Mouse (Mus musculus): Measurements from ENCODE around the gene Mfsd8. TPM values are rescaled to one million over a fixed set of nuclear protein-coding genes. Genes with fewer than 3 reads are reported as not detected.
"Not testable (repeated sequence)": the region's sequence is repeated elsewhere in the genome, so short reads cannot be mapped to it uniquely, and the experiment has no call there.

Gene Mfsd8
- polyA plus RNA-seq (2016; fragmentation: Nextera tagmentation; extraction: Ambion mirVana) = 5.7 and 6.1 TPM in 2 replicates

- not testable (repeated sequence) for H3K36me3 ChIP-seq; H3K27me3 ChIP-seq (replicated peaks); H3K9me3 ChIP-seq (replicated peaks)
- Histone ChIP-seq H3K4me1 (peaks cover 12% of the 10 kb centered on the region), H3K27ac (peak within 1 kb of the TSS; percentile 87), H3K4me3 (peak within 1 kb of the TSS; percentile 64), H3K9ac (peak within 1 kb of the TSS; percentile 77), H3K4me2 (peak within 1 kb of the TSS; percentile 78)
- under 1% methylated on average over 39 of the region's 39 CpGs for WGBS (ENCODE audit: insufficient replicate concordance)
- ATAC-seq = peak; percentile 98
These were observed at the start of gene Mfsd8 for GRCm38 (mm10) chr3:40846473-40846956. TSS of gene Mfsd8 (minus strand) at chr3:40846886.

GRCm38 (mm10) chr3:40894336-40894735, 47.6 kb upstream of the Mfsd8 start:
- peak overlapping the region; percentile 70 for H3K4me3 ChIP-seq
- peaks cover 13% of the 10 kb centered on the region for H3K4me1 ChIP-seq
- peak overlapping the region; percentile 80 for H3K9ac ChIP-seq
- H3K27ac ChIP-seq = peak overlapping the region; percentile 72
- H3K27me3 ChIP-seq (replicated peaks); ATAC-seq; H3K36me3 ChIP-seq; H3K9me3 ChIP-seq (replicated peaks): not testable (repeated sequence)
- under 1% methylated on average over 19 of the region's 24 CpGs for WGBS (ENCODE audit: insufficient replicate concordance)
- peak overlapping the region; percentile 91 for H3K4me2 ChIP-seq

- peak; percentile 100 for ATAC-seq
- H3K4me2 ChIP-seq = peak overlapping the region; percentile 91
- H3K9ac ChIP-seq = peak overlapping the region; percentile 74
- H3K4me3 ChIP-seq = peak overlapping the region; percentile 70
- not testable (repeated sequence) for H3K9me3 ChIP-seq (replicated peaks); H3K27me3 ChIP-seq (replicated peaks); H3K36me3 ChIP-seq
- 1% methylated on average over 38 of the region's 38 CpGs for WGBS (ENCODE audit: insufficient replicate concordance)
- peaks cover 13% of the 10 kb centered on the region for H3K4me1 ChIP-seq
- H3K27ac ChIP-seq = peak overlapping the region; percentile 64; the same call in 1 of the 2 replicates
These were observed 47.2 kb upstream of the Mfsd8 start for GRCm38 (mm10) chr3:40893816-40894258.

GRCm38 (mm10) chr3:40853123-40853738, 6.5 kb upstream of the Mfsd8 start:
- not testable (repeated sequence) for H3K27me3 ChIP-seq (replicated peaks); H3K4me1 ChIP-seq; H3K4me2 ChIP-seq; H3K27ac ChIP-seq; H3K9ac ChIP-seq; H3K9me3 ChIP-seq (replicated peaks); ATAC-seq; H3K36me3 ChIP-seq; H3K4me3 ChIP-seq
- 77% methylated on average over 3 of the region's 3 CpGs for WGBS (ENCODE audit: insufficient replicate concordance)

GRCm38 (mm10) chr3:40847936-40848335, 1.2 kb upstream of the Mfsd8 start:
- WGBS (ENCODE audit: insufficient replicate concordance) = 76% methylated on average over 2 of the region's 2 CpGs
- not testable (repeated sequence) for H3K9me3 ChIP-seq (replicated peaks); H3K27me3 ChIP-seq (replicated peaks); H3K27ac ChIP-seq; H3K36me3 ChIP-seq; H3K4me3 ChIP-seq; H3K9ac ChIP-seq; ATAC-seq
- peak overlapping the region; percentile 78 for H3K4me2 ChIP-seq
- peaks cover 12% of the 10 kb centered on the region for H3K4me1 ChIP-seq

GRCm38 (mm10) chr3:40847018-40847417, 332 bp upstream of the Mfsd8 start:
- peak; percentile 68 for ATAC-seq
- Histone ChIP-seq H3K4me2 (peak overlapping the region; percentile 78), H3K4me3 (peak overlapping the region; percentile 64), H3K27ac (peak overlapping the region; percentile 76), H3K4me1 (peaks cover 12% of the 10 kb centered on the region), H3K9ac (peak overlapping the region; percentile 67)
- H3K36me3 ChIP-seq; H3K27me3 ChIP-seq (replicated peaks); H3K9me3 ChIP-seq (replicated peaks): not testable (repeated sequence)
- 1% methylated on average over 19 of the region's 21 CpGs for WGBS (ENCODE audit: insufficient replicate concordance)

- H3K4me2 ChIP-seq = peak within 1 kb of the TSS; percentile 78
- not testable (repeated sequence) for H3K36me3 ChIP-seq; H3K27me3 ChIP-seq (replicated peaks); H3K9me3 ChIP-seq (replicated peaks); ATAC-seq
- peak within 1 kb of the TSS; percentile 64 for H3K4me3 ChIP-seq
- H3K4me1 ChIP-seq = peaks cover 12% of the 10 kb centered on the region
- H3K27ac ChIP-seq = peak within 1 kb of the TSS; percentile 87
- peak within 1 kb of the TSS; percentile 77 for H3K9ac ChIP-seq
- 0% methylated on average over 3 of the region's 4 CpGs for WGBS (ENCODE audit: insufficient replicate concordance)
These were observed 101 bp upstream of the Mfsd8 start, which contains the start of gene Abhd18 for GRCm38 (mm10) chr3:40846957-40847017. TSS of gene Abhd18 (plus strand) at chr3:40846970.

GRCm38 (mm10) chr3:40845521-40845920, 1.2 kb downstream of the Mfsd8 start:
- peak overlapping the region; percentile 72 for H3K4me2 ChIP-seq
- H3K9ac ChIP-seq = peak overlapping the region; percentile 77
- H3K36me3 ChIP-seq; ATAC-seq; H3K27ac ChIP-seq; H3K9me3 ChIP-seq (replicated peaks); H3K27me3 ChIP-seq (replicated peaks): not testable (repeated sequence)
- peak overlapping the region; percentile 64 for H3K4me3 ChIP-seq
- WGBS (ENCODE audit: insufficient replicate concordance) = 83% methylated on average over 6 of the region's 6 CpGs
- peaks cover 12% of the 10 kb centered on the region for H3K4me1 ChIP-seq

- no peaks in the 10 kb centered on the region for H3K9me3 ChIP-seq (replicated peaks)
These were observed 33.4 kb downstream of the Mfsd8 start for GRCm38 (mm10) chr3:40813275-40813674.

GRCm38 (mm10) chr3:40809894-40810293, 36.8 kb downstream of the Mfsd8 start:
- Histone ChIP-seq H3K4me1 (no peaks in the 10 kb centered on the region), H3K9me3 (replicated peaks) (no peaks in the 10 kb centered on the region), H3K4me3 (no peak overlapping the region), H3K27me3 (replicated peaks) (no peaks in the 10 kb centered on the region), H3K36me3 (peaks cover 87% of the 10 kb centered on the region), H3K9ac (no peak overlapping the region), H3K4me2 (no peak overlapping the region), H3K27ac (no peak overlapping the region)
- ATAC-seq = no peak
- 83% methylated on average over 2 of the region's 2 CpGs for whole genome bisulfite sequencing (ENCODE audit: insufficient replicate concordance)

More at GRCm38 (mm10) chr3:40813275-40813674, 33.4 kb downstream of the Mfsd8 start:
- Histone ChIP-seq H3K4me2 (no peak overlapping the region), H3K36me3 (peaks cover 86% of the 10 kb centered on the region), H3K4me1 (no peaks in the 10 kb centered on the region), H3K4me3 (no peak overlapping the region), H3K9ac (no peak overlapping the region), H3K27me3 (replicated peaks) (no peaks in the 10 kb centered on the region), H3K27ac (no peak overlapping the region)
- 93% methylated on average over 2 of the region's 2 CpGs for WGBS (ENCODE audit: insufficient replicate concordance)
- ATAC-seq = no peak

GRCm38 (mm10) chr3:40808686-40809085, 38.0 kb downstream of the Mfsd8 start:
- H3K4me2 ChIP-seq = no peak overlapping the region
- 93% methylated on average over 10 of the region's 10 CpGs for WGBS (ENCODE audit: insufficient replicate concordance)
- H3K4me1 ChIP-seq = 0 out of 2 replicates have a peak, but pooled peaks cover under 1% of the 10 kb centered on the region
- H3K4me3 ChIP-seq = no peak overlapping the region
- H3K27ac ChIP-seq = no peak overlapping the region
- H3K36me3 ChIP-seq = peaks cover 84% of the 10 kb centered on the region
- no peak overlapping the region for H3K9ac ChIP-seq
- no peak for ATAC-seq
- no peaks in the 10 kb centered on the region for H3K9me3 ChIP-seq (replicated peaks)
- no peaks in the 10 kb centered on the region for H3K27me3 ChIP-seq (replicated peaks)

GRCm38 (mm10) chr3:40806871-40807270, 39.8 kb downstream of the Mfsd8 start:
- peaks cover 78% of the 10 kb centered on the region for H3K36me3 ChIP-seq
- WGBS (ENCODE audit: insufficient replicate concordance) = 65% methylated on average over 2 of the region's 2 CpGs
- no peak overlapping the region for H3K9ac ChIP-seq
- no peaks in the 10 kb centered on the region for H3K27me3 ChIP-seq (replicated peaks)
- H3K4me3 ChIP-seq = no peak overlapping the region
- H3K4me1 ChIP-seq = peaks cover 8% of the 10 kb centered on the region
- no peak for ATAC-seq
- no peak overlapping the region for H3K4me2 ChIP-seq
- H3K27ac ChIP-seq = no peak overlapping the region
- H3K9me3 ChIP-seq (replicated peaks) = no peaks in the 10 kb centered on the region

- Histone ChIP-seq H3K9ac (peak overlapping the region; percentile 96), H3K4me2 (peak overlapping the region; percentile 91), H3K9me3 (replicated peaks) (no peaks in the 10 kb centered on the region), H3K36me3 (peaks cover 35% of the 10 kb centered on the region), H3K4me3 (peak overlapping the region; percentile 95), H3K27me3 (replicated peaks) (no peaks in the 10 kb centered on the region), H3K27ac (peak overlapping the region; percentile 93), H3K4me1 (peaks cover 32% of the 10 kb centered on the region)
- ATAC-seq = peak; percentile 86
- under 1% methylated on average over 36 of the region's 37 CpGs for WGBS (ENCODE audit: insufficient replicate concordance)
These were observed 46.3 kb downstream of the Mfsd8 start for GRCm38 (mm10) chr3:40800373-40800823.

Data from liver, embryonic 12.5 days (tissue).